Mouse (Mus musculus) neural tube, embryonic 12.5 days (tissue): ENCODE data around the gene Spata13. TPM values are rescaled to one million over a fixed set of nuclear protein-coding genes. Genes with fewer than 3 reads are reported as not detected.

Source experiments
- ATAC-seq: fragments of 200-750 bp; cut with Nextera tagmentation; 2 replicates; pipeline ENCODE4 v1.8.0; 2017; ENCODE audit warnings: low read depth, mild to moderate bottlenecking, moderate TSS enrichment, moderate library complexity; ENCODE audit not compliant: low FRiP score
- H3K27ac ChIP-seq: fragments of 300-500 bp; sonication (generic); 2 replicates; pipeline ENCODE4 v1.5.1; 2016
- H3K27me3 ChIP-seq: fragments of 300-500 bp; sonication (generic); replicated peaks from 2 replicates; pipeline ENCODE4 v1.6.1; 2016; ENCODE audit warnings: mild to moderate bottlenecking
- H3K36me3 ChIP-seq: fragments of 300-500 bp; sonication (generic); 2 replicates; pipeline ENCODE4 v1.6.1; 2016; ENCODE audit warnings: mild to moderate bottlenecking
- H3K4me1 ChIP-seq: fragments of 300-500 bp; sonication (generic); 2 replicates; pipeline ENCODE4 v1.6.1; 2016
- H3K4me2 ChIP-seq: fragments of 300-500 bp; sonication (generic); replicated peaks from 2 replicates; pipeline ENCODE4 v1.6.1; 2016; ENCODE audit warnings: mild to moderate bottlenecking
- H3K4me3 ChIP-seq: fragments of 300-500 bp; sonication (generic); 2 replicates; pipeline ENCODE4 v1.5.1; 2016
- H3K9ac ChIP-seq: fragments of 300-500 bp; sonication (generic); 2 replicates; pipeline ENCODE4 v1.6.1; 2016; ENCODE audit warnings: mild to moderate bottlenecking
- H3K9me3 ChIP-seq: fragments of 300-500 bp; sonication (generic); 2 replicates; pipeline ENCODE4 v1.6.1; 2016; ENCODE audit warnings: mild to moderate bottlenecking
- WGBS: fragments of 180-500 bp; shearing (Covaris S2); methylation state at CpG from one replicate; pipeline ENCODE4 v1.1.7; 2016; 5-methylcytosine and 5-hydroxymethylcytosine counted together
- polyA plus RNA-seq: library from polyadenylated mRNA; unstranded; fragments of >200 nt; fragmentation: Nextera tagmentation; extraction: Ambion mirVana; gene quantifications from 2 replicates; pipeline ENCODE4 v1.2.1, GENCODE M21; 2016

Gene Spata13
- polyA plus RNA-seq, 1 experiment from 2014 or later: 51.0 TPM

- Histone ChIP-seq H3K27ac (no peak overlapping the region), H3K9ac (no peak overlapping the region), H3K4me1 (peaks cover 6% of the 10 kb centered on the region; the same call in 1 of the 2 replicates), H3K4me2 (no peak overlapping the region), H3K9me3 (no peaks in the 10 kb centered on the region), H3K36me3 (peaks cover 6% of the 10 kb centered on the region; the same call in 1 of the 2 replicates), H3K27me3 (no peaks in the 10 kb centered on the region), H3K4me3 (no peak overlapping the region)
- no peak for ATAC-seq
- 89% methylated on average over 5 of the region's 5 CpGs for WGBS
Observed at GRCm38 (mm10) chr14:60661281-60661680, 27.5 kb downstream of the Spata13 start.

DNA sequence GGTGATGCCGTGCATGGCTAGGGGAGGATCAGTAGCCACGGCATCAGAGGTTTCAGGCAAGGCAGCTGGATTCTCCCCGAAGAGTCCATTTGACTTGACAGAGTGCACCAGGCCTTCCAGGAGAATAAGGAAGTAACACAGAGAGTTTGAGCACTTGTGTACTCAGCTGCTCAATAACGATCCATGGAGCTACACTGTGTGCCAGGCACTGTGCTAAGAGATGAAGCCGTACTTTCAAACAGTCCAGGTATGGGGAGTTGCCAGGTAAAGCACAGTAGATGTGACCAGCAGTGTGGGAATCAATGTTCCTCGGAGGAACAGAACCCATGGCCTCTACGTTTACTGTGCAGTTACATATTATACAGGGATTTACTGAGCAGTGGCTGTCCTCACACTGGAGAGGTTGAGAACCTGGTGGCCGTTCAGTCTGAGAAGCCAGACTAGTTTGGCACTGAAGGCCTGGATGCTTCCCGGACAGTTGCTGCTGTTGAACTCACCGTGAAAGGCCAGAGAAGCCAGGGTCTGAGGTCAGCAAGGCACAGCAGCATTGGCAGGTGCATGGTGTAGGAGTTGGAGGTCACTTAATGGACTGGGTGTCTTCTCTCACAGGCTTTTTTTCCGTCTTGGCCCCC is 29.6 kb downstream of the Spata13 start:
- WGBS: 91% methylated on average over 11 of the region's 11 CpGs
- H3K27ac ChIP-seq: no peak overlapping the region
- peaks cover 6% of the 10 kb centered on the region; the same call in 1 of the 2 replicates for H3K36me3 ChIP-seq
- H3K9ac ChIP-seq: no peak overlapping the region
- no peak overlapping the region for H3K4me3 ChIP-seq
- ATAC-seq: no peak
- H3K27me3 ChIP-seq: no peaks in the 10 kb centered on the region
- peaks cover 8% of the 10 kb centered on the region; the same call in 1 of the 2 replicates for H3K4me1 ChIP-seq
- no peaks in the 10 kb centered on the region for H3K9me3 ChIP-seq
- H3K4me2 ChIP-seq: no peak overlapping the region

DNA sequence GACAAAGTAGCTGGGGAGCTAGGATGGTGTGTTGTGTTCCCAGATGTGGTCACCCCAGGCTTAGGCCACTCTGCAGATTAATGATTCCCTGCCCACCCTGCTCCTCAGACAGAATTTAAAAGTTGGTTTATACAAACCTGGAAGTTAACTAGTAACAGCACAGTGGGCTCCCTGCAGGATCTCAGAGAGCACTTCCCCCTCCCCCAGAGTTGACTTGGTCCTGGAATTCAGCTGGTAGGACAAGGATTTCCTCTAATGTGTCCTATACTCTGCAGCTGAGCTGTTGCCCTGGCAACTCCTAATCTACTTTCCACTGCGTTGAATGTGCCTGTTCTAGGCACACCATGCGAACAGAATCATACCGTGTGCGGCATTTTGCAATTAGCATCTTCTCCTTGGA is 30.8 kb downstream of the Spata13 start:
- H3K4me3 ChIP-seq: no peak overlapping the region
- 47% methylated on average over 4 of the region's 4 CpGs for WGBS
- ATAC-seq: no peak
- no peaks in the 10 kb centered on the region for H3K27me3 ChIP-seq
- no peak overlapping the region for H3K4me2 ChIP-seq
- no peak overlapping the region for H3K9ac ChIP-seq
- peaks cover 8% of the 10 kb centered on the region; the same call in 1 of the 2 replicates for H3K4me1 ChIP-seq
- H3K27ac ChIP-seq: no peak overlapping the region
- H3K9me3 ChIP-seq: no peaks in the 10 kb centered on the region
- H3K36me3 ChIP-seq: peaks cover 6% of the 10 kb centered on the region; the same call in 1 of the 2 replicates

DNA sequence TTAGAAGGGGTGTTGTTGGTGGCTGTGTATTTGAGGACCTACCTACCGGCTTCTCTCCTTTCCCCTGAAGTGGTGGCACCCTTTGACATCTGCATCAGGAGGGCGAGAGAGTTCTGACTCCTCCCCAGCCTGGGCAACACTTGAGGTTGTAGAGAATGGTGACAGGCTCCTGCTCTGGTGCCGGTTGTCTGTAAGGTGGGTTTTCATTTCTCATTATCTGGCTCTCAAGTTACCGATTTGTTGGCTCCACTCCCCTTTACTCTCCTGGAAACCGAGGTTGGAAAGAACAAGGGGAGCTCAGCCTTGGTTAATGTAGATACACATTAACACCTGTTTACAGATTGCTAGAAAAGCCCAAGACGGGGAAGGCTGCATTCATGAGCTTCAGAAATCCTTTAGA is 31.5 kb downstream of the Spata13 start:
- Histone ChIP-seq H3K27me3 (no peaks in the 10 kb centered on the region), H3K9ac (no peak overlapping the region), H3K27ac (no peak overlapping the region), H3K4me2 (no peak overlapping the region), H3K4me3 (no peak overlapping the region), H3K9me3 (no peaks in the 10 kb centered on the region), H3K4me1 (peaks cover 10% of the 10 kb centered on the region), H3K36me3 (peaks cover 6% of the 10 kb centered on the region; the same call in 1 of the 2 replicates)
- no peak for ATAC-seq
- WGBS: 75% methylated on average over 6 of the region's 6 CpGs

DNA sequence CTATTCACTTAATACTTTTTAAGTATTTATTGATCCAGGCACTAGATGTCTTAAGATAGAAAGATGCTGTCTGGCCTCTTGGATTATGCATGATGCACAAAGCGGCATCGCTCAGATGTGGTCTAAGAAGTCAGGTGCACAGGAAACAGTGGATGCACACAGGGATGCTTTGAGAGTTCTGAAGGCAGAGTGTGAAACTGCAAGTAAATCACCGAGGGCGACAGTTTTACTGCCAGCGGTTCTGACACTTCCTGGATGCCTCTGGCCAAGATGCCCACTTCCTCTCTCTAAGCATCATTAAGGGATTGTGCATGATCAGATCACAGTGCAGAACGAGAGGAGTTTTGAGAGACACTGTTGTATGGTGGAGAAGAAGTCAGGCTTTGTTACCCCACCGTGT is 32.5 kb downstream of the Spata13 start:
- no peaks in the 10 kb centered on the region for H3K9me3 ChIP-seq
- H3K9ac ChIP-seq: no peak overlapping the region
- 0 out of 2 replicates have a peak, but pooled peaks cover 4% of the 10 kb centered on the region for H3K36me3 ChIP-seq
- WGBS: 68% methylated on average over 7 of the region's 7 CpGs
- peaks cover 17% of the 10 kb centered on the region for H3K4me1 ChIP-seq
- H3K4me2 ChIP-seq: no peak overlapping the region
- H3K27ac ChIP-seq: no peak overlapping the region
- H3K4me3 ChIP-seq: no peak overlapping the region
- H3K27me3 ChIP-seq: no peaks in the 10 kb centered on the region
- no peak for ATAC-seq

GRCm38 (mm10) chr14:60670191-60670590 is 36.4 kb downstream of the Spata13 start:
- H3K4me3 ChIP-seq: no peak overlapping the region
- no peaks in the 10 kb centered on the region for H3K36me3 ChIP-seq
- ATAC-seq: no peak
- H3K9me3 ChIP-seq: no peaks in the 10 kb centered on the region
- no peak overlapping the region for H3K4me2 ChIP-seq
- H3K4me1 ChIP-seq: peaks cover 15% of the 10 kb centered on the region
- H3K9ac ChIP-seq: no peak overlapping the region
- H3K27me3 ChIP-seq: no peaks in the 10 kb centered on the region
- WGBS: 49% methylated on average over 7 of the region's 7 CpGs
- H3K27ac ChIP-seq: no peak overlapping the region

DNA sequence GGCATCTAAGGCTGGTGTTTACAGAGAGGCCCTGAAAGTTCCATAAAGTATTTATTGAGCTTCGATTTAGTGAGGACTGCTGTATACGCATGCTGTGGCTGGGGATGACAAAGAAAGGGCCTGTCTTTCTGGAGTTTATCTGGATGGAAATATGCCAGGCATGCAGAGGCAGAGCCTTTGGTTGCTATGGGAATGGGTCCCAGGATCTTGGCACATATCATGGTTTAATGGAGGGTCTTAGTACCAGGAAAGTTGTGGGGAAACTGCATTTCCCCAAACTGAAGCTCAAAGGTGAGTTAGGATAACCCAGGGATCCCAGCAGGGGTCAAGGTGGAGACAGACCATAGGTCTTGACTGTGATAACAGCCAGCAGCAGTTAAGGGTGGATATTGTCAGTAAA is 37.7 kb downstream of the Spata13 start:
- no peak for ATAC-seq
- Histone ChIP-seq H3K4me2 (no peak overlapping the region), H3K36me3 (no peaks in the 10 kb centered on the region), H3K4me1 (peaks cover 11% of the 10 kb centered on the region), H3K27me3 (no peaks in the 10 kb centered on the region), H3K9ac (no peak overlapping the region), H3K9me3 (no peaks in the 10 kb centered on the region), H3K4me3 (no peak overlapping the region), H3K27ac (no peak overlapping the region)
- 63% methylated on average over 2 of the region's 2 CpGs for WGBS

DNA sequence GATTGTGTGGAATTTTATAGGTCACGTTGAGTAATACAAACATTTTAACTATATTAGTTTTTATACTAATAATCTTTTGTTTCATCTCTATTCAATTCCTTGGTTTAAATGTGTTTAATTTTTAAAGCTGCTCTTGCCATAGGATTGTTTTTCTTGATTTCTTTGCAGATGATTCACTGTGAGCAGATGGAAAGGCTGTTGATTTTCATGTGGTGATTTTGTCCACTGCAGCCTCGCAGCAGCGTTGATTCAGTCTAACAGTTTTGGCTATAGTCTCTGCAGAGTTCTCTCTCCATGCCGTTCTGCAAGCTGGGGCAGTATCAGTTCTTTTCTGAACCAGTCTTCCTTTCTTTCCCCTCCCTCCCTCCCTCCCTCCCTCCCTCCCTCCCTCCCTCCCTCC is 41.9 kb downstream of the Spata13 start:
- peaks cover 7% of the 10 kb centered on the region for H3K4me1 ChIP-seq
- 92% methylated on average over 4 of the region's 4 CpGs for WGBS

GRCm38 (mm10) chr14:60676625-60677314 is 43.0 kb downstream of the Spata13 start:
- Histone ChIP-seq H3K4me1 (peaks cover 3% of the 10 kb centered on the region), H3K27ac (no peak overlapping the region)
- WGBS: 85% methylated on average over 2 of the region's 2 CpGs

More for the DNA sequence above, 41.9 kb downstream of the Spata13 start:
- Histone ChIP-seq H3K9me3 (no peaks in the 10 kb centered on the region), H3K27me3 (no peaks in the 10 kb centered on the region), H3K36me3 (no peaks in the 10 kb centered on the region), H3K27ac (no peak overlapping the region), H3K9ac (no peak overlapping the region), H3K4me2 (no peak overlapping the region), H3K4me3 (no peak overlapping the region)
- no peak for ATAC-seq

DNA sequence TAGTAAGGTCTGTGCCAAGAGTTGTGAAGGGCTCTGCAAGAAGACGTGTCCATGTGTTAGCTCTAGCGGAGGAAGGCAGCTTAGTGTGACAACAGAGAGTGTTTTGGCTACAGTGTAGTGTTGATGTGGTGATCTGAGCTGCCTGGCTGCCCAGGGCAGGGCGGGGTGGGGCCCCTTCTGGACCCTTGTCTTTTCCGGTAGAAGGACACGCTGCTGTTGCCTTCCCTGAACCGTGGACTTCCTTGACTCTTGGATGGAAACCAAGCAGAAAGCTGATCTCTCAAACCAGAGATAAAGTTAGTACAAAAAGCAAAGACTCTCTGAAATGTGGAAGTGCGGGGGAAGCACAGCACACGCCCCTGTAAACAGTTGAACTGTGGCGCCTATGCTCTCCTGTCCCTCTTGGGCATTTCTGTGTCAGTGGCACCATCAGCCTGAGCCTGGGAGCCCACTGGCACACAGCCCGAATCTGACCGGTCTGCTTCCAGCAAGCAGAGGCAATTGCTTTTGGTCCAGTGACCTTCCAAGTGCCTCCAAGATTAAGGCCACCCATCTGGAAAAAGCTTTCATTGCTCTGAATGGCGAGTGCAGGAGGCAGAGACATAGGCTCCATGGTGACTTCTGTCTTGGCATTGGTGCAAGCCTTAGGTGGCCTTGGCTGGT is 48.7 kb downstream of the Spata13 start:
- Histone ChIP-seq H3K9ac (no peak overlapping the region), H3K9me3 (no peaks in the 10 kb centered on the region), H3K36me3 (no peaks in the 10 kb centered on the region), H3K4me3 (no peak overlapping the region), H3K4me1 (peaks cover 20% of the 10 kb centered on the region), H3K27ac (no peak overlapping the region), H3K4me2 (no peak overlapping the region), H3K27me3 (no peaks in the 10 kb centered on the region)
- ATAC-seq: no peak
- WGBS: 63% methylated on average over 12 of the region's 12 CpGs

More at GRCm38 (mm10) chr14:60676625-60677314, 43.0 kb downstream of the Spata13 start:
- Histone ChIP-seq H3K4me3 (no peak overlapping the region), H3K9me3 (no peaks in the 10 kb centered on the region), H3K27me3 (no peaks in the 10 kb centered on the region), H3K9ac (no peak overlapping the region), H3K4me2 (no peak overlapping the region), H3K36me3 (no peaks in the 10 kb centered on the region)
- ATAC-seq: no peak

- no peaks in the 10 kb centered on the region for H3K9me3 ChIP-seq
- H3K9ac ChIP-seq: no peak overlapping the region
- H3K27me3 ChIP-seq: no peaks in the 10 kb centered on the region
- H3K4me2 ChIP-seq: no peak overlapping the region
- H3K27ac ChIP-seq: no peak overlapping the region
- ATAC-seq: no peak
- H3K4me3 ChIP-seq: no peak overlapping the region
- peaks cover 29% of the 10 kb centered on the region for H3K4me1 ChIP-seq
- no peaks in the 10 kb centered on the region for H3K36me3 ChIP-seq
- 77% methylated on average over 10 of the region's 10 CpGs for WGBS
Observed at GRCm38 (mm10) chr14:60683989-60684388, 50.2 kb downstream of the Spata13 start.

- H3K4me2 ChIP-seq: peak overlapping the region; percentile 46
- H3K27ac ChIP-seq: no peak overlapping the region
- ATAC-seq: peak; percentile 25; the same call in 1 of the 2 replicates
- H3K27me3 ChIP-seq: 0 out of 2 replicates have a peak, but pooled peaks cover 4% of the 10 kb centered on the region
- no peaks in the 10 kb centered on the region for H3K9me3 ChIP-seq
- WGBS: 48% methylated on average over 11 of the region's 11 CpGs
- H3K4me3 ChIP-seq: no peak overlapping the region; the same call in 1 of the 2 replicates
- H3K36me3 ChIP-seq: peaks cover 7% of the 10 kb centered on the region
- no peak overlapping the region for H3K9ac ChIP-seq
- peaks cover 47% of the 10 kb centered on the region for H3K4me1 ChIP-seq
Observed at GRCm38 (mm10) chr14:60686733-60687132, 52.9 kb downstream of the Spata13 start.
